Mouse (Mus musculus) MEL (cell line): Measurements from ENCODE around the gene Ctsa. TPM values are rescaled to one million over a fixed set of nuclear protein-coding genes. Genes with fewer than 3 reads are reported as not detected.

Experiments used
- DNase-seq: peaks from one replicate; pipeline ENCODE4 v3.0.0; 2011; ENCODE audit warnings: low read depth, low spot score
- H3K27ac ChIP-seq: 2 replicates; pipeline ENCODE4 v1.5.1; 2012; ENCODE audit warnings: low read depth, mild to moderate bottlenecking, control low read depth, low read length, moderate library complexity; ENCODE audit not compliant: control insufficient read depth
- H3K27me3 ChIP-seq, 2 experiments: fragments of 150-350 bp in 1 of 2; sonication (generic) in 1 of 2; 2 replicates each; pipeline ENCODE4 v1.6.1; 2012; ENCODE audit warnings: low read length in 2 of 2, mild to moderate bottlenecking in 2 of 2, improper control_type of control experiment in 1 of 2, moderate library complexity in 1 of 2; ENCODE audit not compliant: insufficient read depth in 2 of 2, control insufficient read depth in 1 of 2
- H3K36me3 ChIP-seq, 2 experiments: 2 replicates each; pipeline ENCODE4 v1.6.1; 2012 to 2014; ENCODE audit warnings: low read length in 2 of 2, improper control_type of control experiment in 1 of 2, inconsistent platforms in 1 of 2, mild to moderate bottlenecking in 1 of 2; ENCODE audit not compliant: insufficient read depth in 2 of 2, control insufficient read depth in 1 of 2
- H3K4me1 ChIP-seq, 2 experiments: fragments of 150-350 bp in 1 of 2; sonication (generic) in 1 of 2; 2 replicates each; pipeline ENCODE4 v1.6.1; 2012; ENCODE audit warnings: low read length in 2 of 2, improper control_type of control experiment in 1 of 2, mild to moderate bottlenecking in 1 of 2; ENCODE audit not compliant: insufficient read depth in 2 of 2, control insufficient read depth in 1 of 2
- H3K4me3 ChIP-seq, 2 experiments: fragments of 150-350 bp in 1 of 2; sonication (generic) in 1 of 2; 2 replicates each; pipeline ENCODE4 v1.5.1; 2012; ENCODE audit warnings: low read depth in 2 of 2, low read length in 2 of 2, mild to moderate bottlenecking in 2 of 2, moderate library complexity in 2 of 2, control low read depth in 1 of 2, improper control_type of control experiment in 1 of 2; ENCODE audit not compliant: control insufficient read depth in 1 of 2, insufficient read depth in 1 of 2
- H3K79me2 ChIP-seq: 2 replicates; pipeline ENCODE4 v1.6.1; 2012; ENCODE audit warnings: mild to moderate bottlenecking, low read length, moderate library complexity; ENCODE audit not compliant: control insufficient read depth, poor library complexity, insufficient read depth
- H3K9ac ChIP-seq: 2 replicates; pipeline ENCODE4 v1.6.1; 2012; ENCODE audit warnings: low read depth, mild to moderate bottlenecking, control low read depth, low read length, moderate library complexity; ENCODE audit not compliant: control insufficient read depth, poor library complexity, severe bottlenecking
- H3K9me3 ChIP-seq: fragments of 150-350 bp; sonication (generic); replicated peaks from 2 replicates; pipeline ENCODE4 v1.6.1; 2012; ENCODE audit warnings: mild to moderate bottlenecking, low read length, improper control_type of control experiment, moderate library complexity; ENCODE audit not compliant: insufficient read depth
- CTCF ChIP-seq, 3 experiments: IDR thresholded peaks in 2 of 3; conservative IDR thresholded peaks in 1 of 3; 2 replicates each; pipeline ENCODE4 v1.5.1; 2011 to 2012; ENCODE audit warnings: low read length in 3 of 3, low read depth in 2 of 3, mild to moderate bottlenecking in 2 of 3, improper control_type of control experiment in 1 of 3, inconsistent platforms in 1 of 3, mixed read lengths in 1 of 3, moderate library complexity in 1 of 3; ENCODE audit not compliant: control insufficient read depth in 1 of 3, insufficient read depth in 1 of 3, poor library complexity in 1 of 3, severe bottlenecking in 1 of 3
- HCFC1 ChIP-seq: IDR thresholded peaks from 2 replicates; pipeline ENCODE4 v1.6.1; 2012; ENCODE audit warnings: low read depth, mild to moderate bottlenecking, inconsistent platforms, low read length, improper control_type of control experiment, moderate library complexity
- KAT2A ChIP-seq: conservative IDR thresholded peaks from 2 replicates; pipeline ENCODE4 v1.6.1; 2012; ENCODE audit warnings: low read depth, low read length, improper control_type of control experiment, inconsistent platforms
- MAFK ChIP-seq: IDR thresholded peaks from 2 replicates; pipeline ENCODE4 v1.6.1; 2011; ENCODE audit warnings: low read depth, mild to moderate bottlenecking, low read length, improper control_type of control experiment, borderline replicate concordance
- MAX ChIP-seq: IDR thresholded peaks from 2 replicates; pipeline ENCODE4 v1.6.1; 2011; ENCODE audit warnings: low read length, improper control_type of control experiment
- MAZ ChIP-seq: IDR thresholded peaks from 2 replicates; pipeline ENCODE4 v1.6.1; 2012; ENCODE audit warnings: low read depth, mild to moderate bottlenecking, inconsistent platforms, low read length, improper control_type of control experiment
- MXI1 ChIP-seq: IDR thresholded peaks from 2 replicates; pipeline ENCODE4 v1.6.1; 2011; ENCODE audit warnings: mild to moderate bottlenecking, low read depth, low read length, improper control_type of control experiment
- MYC ChIP-seq: IDR thresholded peaks from 2 replicates; pipeline ENCODE4 v1.6.1; 2011; ENCODE audit warnings: low read depth, mild to moderate bottlenecking, low read length, improper control_type of control experiment, moderate library complexity
- NRF1 ChIP-seq: IDR thresholded peaks from 2 replicates; pipeline ENCODE4 v1.6.1; 2014; ENCODE audit warnings: low read depth, mild to moderate bottlenecking, inconsistent platforms, low read length, improper control_type of control experiment, moderate library complexity; ENCODE audit not compliant: poor library complexity, insufficient read depth, severe bottlenecking
- POLR2A ChIP-seq, 2 experiments: IDR thresholded peaks; 2 replicates each; pipeline ENCODE4 v1.6.1; 2011 to 2012; ENCODE audit warnings: low read length in 2 of 2, mild to moderate bottlenecking in 2 of 2, control low read depth in 1 of 2, improper control_type of control experiment in 1 of 2, low read depth in 1 of 2, moderate library complexity in 1 of 2; ENCODE audit not compliant: control insufficient read depth in 1 of 2, insufficient read depth in 1 of 2, poor library complexity in 1 of 2
- POLR2AphosphoS5 ChIP-seq: IDR thresholded peaks from 2 replicates; pipeline ENCODE4 v1.6.1; 2012; ENCODE audit warnings: low read depth, borderline replicate concordance, mild to moderate bottlenecking, inconsistent platforms, low read length, moderate library complexity, mixed read lengths
- SMC3 ChIP-seq: IDR thresholded peaks from 2 replicates; pipeline ENCODE4 v1.6.1; 2011; ENCODE audit warnings: low read depth, low read length, improper control_type of control experiment
- USF1 ChIP-seq: IDR thresholded peaks from 2 replicates; pipeline ENCODE4 v1.6.1; 2014; ENCODE audit warnings: low read depth, mild to moderate bottlenecking, inconsistent platforms, low read length, improper control_type of control experiment, moderate library complexity
- USF2 ChIP-seq, 2 experiments: IDR thresholded peaks; 2 replicates each; pipeline ENCODE4 v1.6.1; 2011 to 2012; ENCODE audit warnings: improper control_type of control experiment in 2 of 2, low read length in 2 of 2, borderline replicate concordance in 1 of 2, inconsistent platforms in 1 of 2, low read depth in 1 of 2, mild to moderate bottlenecking in 1 of 2; ENCODE audit not compliant: insufficient read depth in 1 of 2
- ZC3H11A ChIP-seq: IDR thresholded peaks from 2 replicates; pipeline ENCODE4 v1.6.1; 2012; ENCODE audit warnings: low read depth, mild to moderate bottlenecking, inconsistent platforms, low read length, improper control_type of control experiment
- ZKSCAN1 ChIP-seq: IDR thresholded peaks from 2 replicates; pipeline ENCODE4 v1.6.1; 2012; ENCODE audit warnings: low read depth, mild to moderate bottlenecking, inconsistent platforms, low read length, improper control_type of control experiment, moderate library complexity
- polyA plus RNA-seq, 2 experiments: library from polyadenylated mRNA; stranded (reverse) in 1 of 2; unstranded in 1 of 2; fragments of >175 nt in 1 of 2; fragments of >200 nt in 1 of 2; gene quantifications; 2 replicates each; pipeline versions ENCODE4 v1.2.1 to v1.2.4; 2012; ENCODE audit warnings: low replicate concordance in 2 of 2, low read depth in 1 of 2; ENCODE audit not compliant: insufficient read length in 2 of 2, insufficient read depth in 1 of 2, missing spikeins in 1 of 2
- total RNA-seq: library from RNA; depleted of rRNA; stranded (reverse); fragments of 300-350 nt; gene quantifications from 2 replicates; pipeline ENCODE4 v1.2.3, GENCODE M21; 2012

The Ctsa gene
- total and polyA plus RNA-seq, 3 experiments: 50.5 to 87.7 TPM; not detected in 1

- peak overlapping the region; percentile 97 for H3K27ac ChIP-seq
- H3K27me3 ChIP-seq: no peaks in the 10 kb centered on the region
- H3K4me3 ChIP-seq: peak overlapping the region; percentile 69 to 90
- peaks cover 30% of the 10 kb centered on the region for H3K79me2 ChIP-seq
- no peak for DNase-seq
- peaks cover 0 to 18% of the 10 kb centered on the region in 2 experiments; a peak in 3 of 4 replicates for H3K36me3 ChIP-seq
- peak overlapping the region; percentile 90 for H3K9ac ChIP-seq
- H3K4me1 ChIP-seq: peaks cover 7 to 17% of the 10 kb centered on the region in 2 experiments; a peak in 3 of 4 replicates
- TF ChIP-seq NRF1 (no peak), MAX (peak; percentile 65; the same call in 1 of the 2 replicates), POLR2AphosphoS5 (no peak), POLR2A (IDR thresholded peaks at IDR 0.05; ENCODE audit: control insufficient read depth in 1 of 2, insufficient read depth in 1 of 2, low read depth in 1 of 2, low read length in 2 of 2, poor library complexity in 1 of 2) (peak in 1 of 2 experiments; percentile 43; a peak in 1 of 4 replicates), CTCF (IDR thresholded peaks at IDR 0.05 in 2 of 3, conservative IDR thresholded peaks at IDR 0.05 in 1 of 3; ENCODE audit: control insufficient read depth in 1 of 3, insufficient read depth in 1 of 3, low read depth in 2 of 3, low read length in 3 of 3, poor library complexity in 1 of 3, severe bottlenecking in 1 of 3) (no peak), HCFC1 (no peak), SMC3 (no peak), MXI1 (peak; percentile 56), MAFK (no peak), KAT2A (no peak), MAZ (peak; percentile 92), MYC (peak; percentile 73), ZKSCAN1 (peak; percentile 69)
- no peaks in the 10 kb centered on the region for H3K9me3 ChIP-seq
These were observed 27.3 kb upstream of the Ctsa start for GRCm38 (mm10) chr2:164805332-164805718.

- no peak overlapping the region for H3K9ac ChIP-seq
- no peak for DNase-seq
- no peak overlapping the region for H3K4me3 ChIP-seq
- H3K4me1 ChIP-seq: peaks cover 7 to 17% of the 10 kb centered on the region in 2 experiments; a peak in 3 of 4 replicates
- H3K9me3 ChIP-seq: no peaks in the 10 kb centered on the region
- TF ChIP-seq POLR2AphosphoS5: no peak
- TF ChIP-seq POLR2A (IDR thresholded peaks at IDR 0.05; ENCODE audit: control insufficient read depth in 1 of 2, insufficient read depth in 1 of 2, low read depth in 1 of 2, low read length in 2 of 2, poor library complexity in 1 of 2): no peak
- TF ChIP-seq ZC3H11A: no peak
- TF ChIP-seq USF1: no peak
- no peak for TF ChIP-seq ZKSCAN1
- TF ChIP-seq USF2 (IDR thresholded peaks at IDR 0.05; ENCODE audit: borderline replicate concordance in 1 of 2, insufficient read depth in 1 of 2, low read depth in 1 of 2, low read length in 2 of 2): no peak
- no peaks in the 10 kb centered on the region for H3K27me3 ChIP-seq
- H3K36me3 ChIP-seq: peaks cover 0 to 18% of the 10 kb centered on the region in 2 experiments; a peak in 2 of 4 replicates
- peaks cover 30% of the 10 kb centered on the region for H3K79me2 ChIP-seq
- no peak overlapping the region for H3K27ac ChIP-seq
These were observed 26.1 kb upstream of the Ctsa start for GRCm38 (mm10) chr2:164806614-164807013.
